In the genomic region with DNA sequence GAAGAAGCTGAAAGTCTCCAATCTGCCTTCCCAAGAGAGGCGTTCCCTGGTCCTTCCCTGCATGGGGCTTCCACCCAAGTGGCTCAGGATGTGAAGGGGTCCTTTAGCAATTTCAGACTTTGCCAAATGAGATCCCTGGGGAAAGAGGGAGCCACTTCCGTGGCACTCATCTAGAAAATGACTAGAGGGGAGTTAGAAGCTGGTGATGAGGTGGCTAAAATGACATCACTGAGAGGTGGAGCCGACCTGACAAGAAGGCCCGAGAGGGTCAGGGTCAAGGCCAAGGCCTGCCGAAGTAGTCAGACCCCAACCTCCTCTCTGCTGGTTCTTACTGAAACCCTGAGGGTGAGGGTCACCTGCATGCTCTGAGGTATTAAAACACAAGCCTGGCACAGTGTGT, we compare ENCODE assay signal across 8 mouse cellular contexts. TPM values are rescaled to one million over a fixed set of nuclear protein-coding genes. Genes with fewer than 3 reads are reported as not detected.
DNase-seq lines count a peak whose midpoint lies in the region; ATAC-seq lines count a peak whose summit lies in the region.

No protein-coding gene starts in this region.

- H3K9me3 ChIP-seq in hindbrain, embryonic 11.5 days (ENCODE audit: control insufficient read depth, low read length), result peaks cover 2% of the 10 kb centered on the region; the same call in 1 of the 2 replicates
- no peaks in the 10 kb centered on the region for H3K9me3 ChIP-seq in midbrain, embryonic 13.5 days

- DNase-seq in heart, adult 11 months, result peak; percentile 92
- DNase-seq in heart, postnatal 25 days (ENCODE audit: low spot score), result no peak
- DNase-seq in adrenal gland, postnatal 36 days, result peak; percentile 61 to 65
- no peak for DNase-seq in hindbrain, embryonic 11.5 days (ENCODE audit: low spot score)
- DNase-seq in left cerebral cortex, postnatal 10 days (ENCODE audit: extremely low spot score in 1 of 2, low spot score in 2 of 2), result no peak
- DNase-seq in ovary, postnatal 36 days (ENCODE audit: low spot score), result no peak

- ATAC-seq in hindbrain, embryonic 11.5 days (ENCODE audit: low FRiP score), result no peak
- no peak for ATAC-seq in midbrain, embryonic 13.5 days
- ATAC-seq in frontal cortex, adult (ENCODE audit: low TSS enrichment), result no peak

- H3K27me3 ChIP-seq in hindbrain, embryonic 11.5 days (ENCODE audit: control insufficient read depth, insufficient read depth, low read length), result no peaks in the 10 kb centered on the region
- H3K27me3 ChIP-seq in midbrain, embryonic 13.5 days, result no peaks in the 10 kb centered on the region

- intact Hi-C loops in heart, postnatal 25 days (cut with DNase I), result no loop called here
- intact Hi-C loops in left cerebral cortex, postnatal 10 days (cut with DNase I), result no loop called here

- H3K4me2 ChIP-seq in hindbrain, embryonic 11.5 days (replicated peaks; ENCODE audit: low read depth, low read length), result peak overlapping the region; percentile 88
- H3K4me2 ChIP-seq in midbrain, embryonic 13.5 days (replicated peaks), result peak overlapping the region; percentile 82

- H3K27ac ChIP-seq in hindbrain, embryonic 11.5 days (ENCODE audit: low read depth, low read length), result 0 out of 2 replicates have a peak overlapping the region, but pooled peaks have one; percentile 30
- H3K27ac ChIP-seq in midbrain, embryonic 13.5 days, result peak overlapping the region; percentile 98

- H3K36me3 ChIP-seq in hindbrain, embryonic 11.5 days (ENCODE audit: control insufficient read depth, insufficient read depth, low read length), result no peaks in the 10 kb centered on the region
- 0 out of 2 replicates have a peak, but pooled peaks cover 3% of the 10 kb centered on the region for H3K36me3 ChIP-seq in midbrain, embryonic 13.5 days

- H3K4me3 ChIP-seq in hindbrain, embryonic 11.5 days (ENCODE audit: low read depth, low read length), result peak overlapping the region; percentile 81
- H3K4me3 ChIP-seq in midbrain, embryonic 13.5 days (replicated peaks), result peak overlapping the region; percentile 87

- WGBS in hindbrain, embryonic 11.5 days, result 16% methylated on average over 5 of the region's 5 CpGs
- WGBS in midbrain, embryonic 13.5 days, result 12% methylated on average over 5 of the region's 5 CpGs

- H3K4me1 ChIP-seq in hindbrain, embryonic 11.5 days (replicated peaks; ENCODE audit: control insufficient read depth, insufficient read depth, low read length), result peaks cover 10% of the 10 kb centered on the region
- peaks cover 45% of the 10 kb centered on the region for H3K4me1 ChIP-seq in midbrain, embryonic 13.5 days (replicated peaks)

- H3K9ac ChIP-seq in hindbrain, embryonic 11.5 days (ENCODE audit: low read depth, low read length), result peak overlapping the region; percentile 96
- H3K9ac ChIP-seq in midbrain, embryonic 13.5 days (replicated peaks), result peak overlapping the region; percentile 97

RNA-seq across cellular contexts. Expression of a gene that starts 1.2 kb away (rescaled TPM):
- 1 to 10 TPM; 5.5 to 6.6 TPM for total RNA-seq in heart, postnatal 25 days (2021)
- total RNA-seq in adrenal gland, postnatal 36 days (2021), result 100 to 1,000 TPM in 1 of 2 experiments, 10 to 100 TPM in 1; 82.1 to 136 TPM
- polyA plus RNA-seq in hindbrain, embryonic 11.5 days (2014; fragmentation: Nextera tagmentation; extraction: Ambion mirVana), result 19.0 and 20.0 TPM in 2 replicates
- 23.0 and 27.1 TPM in 2 replicates for polyA plus RNA-seq in midbrain, embryonic 13.5 days (2015; fragmentation: Nextera tagmentation; extraction: Ambion mirVana)
- total RNA-seq in left cerebral cortex, postnatal 10 days (2021), result 10 to 100 TPM; 15.2 to 17.2 TPM

RNA-seq across cellular contexts. Expression of a gene that starts 15.3 kb away (rescaled TPM):
- 1 to 10 TPM; 4.2 to 5.4 TPM for total RNA-seq in heart, postnatal 25 days (2021)
- 10 to 100 TPM; 16.2 to 38.1 TPM for total RNA-seq in adrenal gland, postnatal 36 days (2021)
- 10.9 and 15.3 TPM in 2 replicates for polyA plus RNA-seq in hindbrain, embryonic 11.5 days (2014; fragmentation: Nextera tagmentation; extraction: Ambion mirVana)
- 47.4 and 48.0 TPM in 2 replicates for polyA plus RNA-seq in midbrain, embryonic 13.5 days (2015; fragmentation: Nextera tagmentation; extraction: Ambion mirVana)
- total RNA-seq in left cerebral cortex, postnatal 10 days (2021), result 10 to 100 TPM; 77.5 to 81.7 TPM

RNA-seq across cellular contexts. Expression of a gene that starts 20.7 kb away (rescaled TPM):
- total RNA-seq in heart, postnatal 25 days (2021), result 100 to 1,000 TPM; 143 to 145 TPM
- 100 to 1,000 TPM; 147 to 162 TPM for total RNA-seq in adrenal gland, postnatal 36 days (2021)
- polyA plus RNA-seq in hindbrain, embryonic 11.5 days (2014; fragmentation: Nextera tagmentation; extraction: Ambion mirVana), result 226 and 243 TPM in 2 replicates
- polyA plus RNA-seq in midbrain, embryonic 13.5 days (2015; fragmentation: Nextera tagmentation; extraction: Ambion mirVana), result 226 and 244 TPM in 2 replicates
- total RNA-seq in left cerebral cortex, postnatal 10 days (2021), result 10 to 100 TPM; 96.2 to 98.8 TPM

RNA-seq across cellular contexts. Expression of a gene that starts 36.9 kb away (rescaled TPM):
- total RNA-seq in heart, postnatal 25 days (2021), result 1,000 to 10,000 TPM; 2,312 to 2,343 TPM
- total RNA-seq in adrenal gland, postnatal 36 days (2021), result 100 to 1,000 TPM; 567 to 597 TPM
- polyA plus RNA-seq in hindbrain, embryonic 11.5 days (2014; fragmentation: Nextera tagmentation; extraction: Ambion mirVana), result 899 and 905 TPM in 2 replicates
- 948 and 970 TPM in 2 replicates for polyA plus RNA-seq in midbrain, embryonic 13.5 days (2015; fragmentation: Nextera tagmentation; extraction: Ambion mirVana)
- 100 to 1,000 TPM; 399 to 414 TPM for total RNA-seq in left cerebral cortex, postnatal 10 days (2021)

RNA-seq across cellular contexts. Expression of a gene that starts 37.0 kb away (rescaled TPM):
- 10 to 100 TPM; 27.0 to 28.0 TPM for total RNA-seq in heart, postnatal 25 days (2021)
- 10 to 100 TPM; 43.8 to 70.0 TPM for total RNA-seq in adrenal gland, postnatal 36 days (2021)
- polyA plus RNA-seq in hindbrain, embryonic 11.5 days (2014; fragmentation: Nextera tagmentation; extraction: Ambion mirVana), result 21.0 and 27.5 TPM in 2 replicates
- polyA plus RNA-seq in midbrain, embryonic 13.5 days (2015; fragmentation: Nextera tagmentation; extraction: Ambion mirVana), result 14.6 and 25.3 TPM in 2 replicates
- total RNA-seq in left cerebral cortex, postnatal 10 days (2021), result 10 to 100 TPM; 54.3 to 55.7 TPM

Comparison
In these comparisons a context has a peak if more than half of its experiments do, and no peak if none do; other contexts are left out.
1. DNase-seq: peak in heart, adult 11 months (single experiment) and adrenal gland, postnatal 36 days (2 of 2); none in heart, postnatal 25 days (single experiment), hindbrain, embryonic 11.5 days (single experiment), left cerebral cortex, postnatal 10 days (0 of 2) and ovary, postnatal 36 days (single experiment).
2. RNA of a gene that starts 1.2 kb away (total RNA-seq): 82.1 to 136 TPM in adrenal gland, postnatal 36 days; 15.2 to 17.2 TPM in left cerebral cortex, postnatal 10 days and 5.5 to 6.6 TPM in heart, postnatal 25 days; every median in the first group is over 4 times any median in the second.